Mouse (Mus musculus): ENCODE results near the gene Fmnl1. TPM values are rescaled to one million over a fixed set of nuclear protein-coding genes. Genes with fewer than 3 reads are reported as not detected.

The Fmnl1 gene
- polyA plus RNA-seq, 1 experiment from 2014 or later, result 1.5 TPM

DNA sequence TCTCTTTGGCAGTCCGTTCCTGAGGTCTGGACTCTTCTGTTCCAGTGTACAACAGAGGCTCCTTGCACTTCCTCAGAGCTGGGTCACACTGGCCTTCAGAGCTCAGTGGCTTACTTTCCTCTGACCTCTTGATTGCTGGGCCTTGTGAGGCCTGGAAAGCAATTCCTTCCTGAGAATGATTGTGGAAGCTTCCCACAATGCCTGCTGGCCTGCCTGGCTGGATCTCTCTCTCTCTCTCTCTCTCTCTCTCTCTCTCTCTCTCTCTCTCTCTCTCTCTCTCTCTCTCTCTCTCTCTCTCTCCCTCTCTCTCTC lies 29.0 kb upstream of the Fmnl1 start:
- ATAC-seq (replicated peaks; ENCODE audit: insufficient number of reproducible peaks, insufficient read depth, low FRiP score, low read depth), result 0 out of 2 replicates have a peak, but pooled peaks have one; percentile 19
- no peaks in the 10 kb centered on the region for H3K36me3 ChIP-seq
- 0 out of 2 replicates have a peak overlapping the region, but pooled peaks have one; percentile 24 for H3K4me2 ChIP-seq
- no peak overlapping the region for H3K4me3 ChIP-seq
- H3K9ac ChIP-seq, result no peak overlapping the region
- H3K27ac ChIP-seq, result peak overlapping the region; percentile 82
- whole genome bisulfite sequencing, result 36% methylated on average over 1 of the region's 1 CpGs
- H3K9me3 ChIP-seq (replicated peaks), result no peaks in the 10 kb centered on the region
- peaks cover 39% of the 10 kb centered on the region for H3K4me1 ChIP-seq (replicated peaks)
- no peaks in the 10 kb centered on the region for H3K27me3 ChIP-seq

DNA sequence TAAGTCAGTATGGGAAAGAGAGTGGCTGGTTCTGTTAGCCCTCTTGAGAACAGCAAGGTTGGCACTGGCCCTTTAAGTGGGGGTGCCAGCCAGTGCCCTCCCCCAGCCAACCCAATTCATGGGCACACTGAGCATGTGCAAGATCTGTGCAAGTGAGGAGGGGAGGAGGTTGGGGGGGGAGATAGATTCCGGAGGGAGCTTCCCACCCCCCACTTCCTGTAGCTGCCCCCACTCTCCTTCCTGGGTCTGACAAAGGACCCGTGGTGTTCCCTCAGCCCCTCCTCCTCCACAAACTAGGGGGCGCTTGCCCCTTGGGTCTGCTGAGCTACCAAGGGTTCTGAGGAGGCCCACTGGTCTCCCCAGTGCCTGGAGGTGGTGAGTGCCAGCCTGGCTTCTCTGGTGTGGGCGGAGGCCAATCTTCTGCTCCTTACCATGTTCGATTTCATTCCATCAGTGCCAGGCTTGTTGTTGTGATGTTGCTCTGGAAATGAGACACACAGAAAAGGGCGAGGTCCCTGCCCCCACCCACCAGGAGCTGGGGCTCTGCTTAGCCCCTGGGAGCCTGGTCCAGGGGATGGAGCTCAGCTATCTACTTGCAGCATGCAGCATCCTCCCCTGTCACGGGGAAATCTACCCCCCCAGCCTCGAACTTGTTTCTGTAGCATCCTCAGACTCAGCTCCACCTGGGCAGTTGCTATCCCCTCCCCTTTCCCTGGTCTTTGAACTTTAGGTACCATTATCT lies 28.3 kb upstream of the Fmnl1 start:
- Histone ChIP-seq H3K4me1 (replicated peaks) (peaks cover 39% of the 10 kb centered on the region), H3K4me3 (peak overlapping the region; percentile 35), H3K36me3 (no peaks in the 10 kb centered on the region), H3K27me3 (no peaks in the 10 kb centered on the region), H3K9me3 (replicated peaks) (no peaks in the 10 kb centered on the region), H3K27ac (peak overlapping the region; percentile 82), H3K9ac (peak overlapping the region; percentile 38), H3K4me2 (peak overlapping the region; percentile 58)
- WGBS, result 29% methylated on average over 8 of the region's 8 CpGs
- peak; percentile 67 for ATAC-seq (replicated peaks; ENCODE audit: insufficient number of reproducible peaks, insufficient read depth, low FRiP score, low read depth)

DNA sequence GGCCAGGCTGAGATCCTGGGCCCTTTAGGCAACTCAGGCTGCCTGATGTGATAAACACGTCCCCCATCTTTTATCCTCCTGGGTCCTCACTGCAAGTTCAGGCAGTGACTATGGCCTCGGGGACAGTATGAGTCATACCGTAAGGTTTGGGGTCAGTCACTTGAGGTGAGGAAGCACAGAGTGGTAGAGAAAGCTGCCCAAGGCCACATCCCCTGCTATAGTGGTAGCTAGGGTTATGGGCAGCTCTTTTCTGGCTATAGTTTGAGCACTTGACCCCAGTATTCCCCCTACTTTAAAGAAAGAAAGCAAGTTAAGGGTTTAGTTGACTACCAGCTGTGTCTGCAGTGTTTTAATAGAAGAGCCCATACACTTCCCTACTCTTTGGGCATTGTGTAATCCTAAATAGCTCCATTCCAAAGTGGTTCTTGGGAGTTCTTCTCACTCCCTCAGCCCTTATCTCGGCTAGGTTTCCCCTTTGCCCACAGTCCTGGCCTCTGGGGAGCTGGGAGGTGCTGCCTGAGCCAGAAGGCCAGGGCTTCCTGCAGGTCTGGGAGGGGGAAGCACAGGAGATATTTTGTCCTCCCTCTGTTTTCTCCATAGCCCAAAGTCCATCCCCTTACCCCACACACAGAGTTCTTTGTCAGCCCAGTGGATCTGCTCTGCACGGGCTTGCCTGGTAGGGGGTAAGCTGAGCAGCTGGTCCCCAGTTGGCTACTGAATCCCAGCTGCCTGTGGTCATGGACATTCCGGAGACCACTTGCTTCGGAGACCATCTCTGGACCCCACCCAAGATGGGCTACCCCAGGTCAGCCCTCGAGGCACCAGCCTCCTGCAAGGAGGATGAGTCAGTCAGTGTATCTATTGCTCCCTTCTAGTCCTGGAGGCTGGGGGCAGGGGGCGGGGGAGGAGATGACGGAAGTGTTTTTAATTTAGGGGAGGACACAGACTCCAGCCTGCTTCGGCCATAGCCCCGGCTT lies 26.3 kb upstream of the Fmnl1 start:
- Histone ChIP-seq H3K4me1 (replicated peaks) (peaks cover 39% of the 10 kb centered on the region), H3K27ac (peak overlapping the region; percentile 58), H3K36me3 (no peaks in the 10 kb centered on the region), H3K27me3 (no peaks in the 10 kb centered on the region), H3K9me3 (replicated peaks) (no peaks in the 10 kb centered on the region), H3K4me2 (no peak overlapping the region), H3K4me3 (no peak overlapping the region), H3K9ac (no peak overlapping the region)
- ATAC-seq (replicated peaks; ENCODE audit: insufficient number of reproducible peaks, insufficient read depth, low FRiP score, low read depth), result no peak
- 44% methylated on average over 12 of the region's 12 CpGs for WGBS

DNA sequence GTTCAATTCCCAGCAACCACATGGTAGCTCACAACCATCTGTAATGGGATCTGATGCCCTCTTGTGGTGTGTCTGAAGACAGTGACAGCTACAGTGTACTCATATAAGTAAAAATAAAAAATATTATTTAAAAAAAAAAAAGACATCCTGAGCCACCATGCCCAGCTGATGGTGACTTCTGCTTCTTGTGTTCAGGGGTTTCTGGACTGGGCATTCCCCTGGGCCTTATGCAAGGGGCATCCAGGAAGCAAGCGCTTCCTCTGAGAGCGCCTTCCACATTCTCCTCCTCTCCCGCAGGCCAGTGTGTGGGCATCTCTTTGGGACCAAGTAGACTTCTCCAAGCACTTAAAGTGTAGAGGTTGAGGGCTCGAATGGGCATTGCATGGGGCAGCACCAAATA lies 24.5 kb upstream of the Fmnl1 start:
- H3K4me3 ChIP-seq, result no peak overlapping the region
- H3K4me1 ChIP-seq (replicated peaks), result peaks cover 29% of the 10 kb centered on the region
- WGBS, result 88% methylated on average over 4 of the region's 4 CpGs
- H3K36me3 ChIP-seq, result no peaks in the 10 kb centered on the region
- H3K4me2 ChIP-seq, result no peak overlapping the region
- H3K27ac ChIP-seq, result no peak overlapping the region
- ATAC-seq (replicated peaks; ENCODE audit: insufficient number of reproducible peaks, insufficient read depth, low FRiP score, low read depth), result no peak
- H3K27me3 ChIP-seq, result no peaks in the 10 kb centered on the region
- H3K9ac ChIP-seq, result no peak overlapping the region
- no peaks in the 10 kb centered on the region for H3K9me3 ChIP-seq (replicated peaks)

DNA sequence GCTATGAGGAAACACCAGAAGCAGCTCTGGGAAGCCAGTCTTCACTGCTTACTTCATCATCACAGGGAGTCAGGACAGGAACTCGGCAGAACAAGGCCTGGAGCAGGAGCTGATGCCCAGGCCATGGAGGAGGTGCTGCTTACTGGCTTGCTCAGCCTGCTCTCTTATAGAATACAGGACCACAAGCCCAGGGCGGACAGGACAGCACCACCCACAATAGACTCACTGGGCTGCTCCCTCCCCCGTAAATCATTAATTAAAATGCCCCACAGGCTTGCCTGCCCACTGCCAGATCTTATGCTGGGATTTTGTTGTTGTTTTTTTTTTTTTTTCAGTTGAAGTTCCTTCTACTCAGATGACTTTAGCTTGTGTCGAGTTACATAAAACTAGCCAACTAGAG lies 23.1 kb upstream of the Fmnl1 start:
- no peak for ATAC-seq (replicated peaks; ENCODE audit: insufficient number of reproducible peaks, insufficient read depth, low FRiP score, low read depth)
- Histone ChIP-seq H3K36me3 (no peaks in the 10 kb centered on the region), H3K27ac (no peak overlapping the region), H3K4me2 (no peak overlapping the region), H3K9me3 (replicated peaks) (no peaks in the 10 kb centered on the region), H3K27me3 (no peaks in the 10 kb centered on the region), H3K4me1 (replicated peaks) (peaks cover 16% of the 10 kb centered on the region), H3K9ac (no peak overlapping the region), H3K4me3 (no peak overlapping the region)
- WGBS, result 70% methylated on average over 4 of the region's 4 CpGs

DNA sequence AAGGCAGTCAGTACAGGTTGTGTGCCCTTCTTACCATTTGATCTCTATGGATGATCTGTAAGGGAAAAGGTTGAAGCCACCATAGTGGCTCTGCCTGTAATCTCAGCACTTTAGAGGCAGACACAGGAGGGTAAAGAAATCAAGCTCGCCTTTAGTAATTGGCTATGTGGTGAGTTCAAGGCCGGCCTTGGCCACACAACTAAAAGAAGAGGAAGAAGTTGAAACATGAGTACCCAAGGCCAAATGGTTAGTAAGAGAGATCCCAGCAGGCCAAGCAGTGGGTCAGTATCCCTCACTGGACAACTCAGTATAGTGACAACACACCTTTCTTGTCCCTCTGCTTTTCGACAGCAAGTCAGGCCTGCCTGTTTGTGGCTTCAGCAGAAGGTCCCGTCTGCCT lies 21.1 kb upstream of the Fmnl1 start:
- H3K4me1 ChIP-seq (replicated peaks), result peaks cover 4% of the 10 kb centered on the region

DNA sequence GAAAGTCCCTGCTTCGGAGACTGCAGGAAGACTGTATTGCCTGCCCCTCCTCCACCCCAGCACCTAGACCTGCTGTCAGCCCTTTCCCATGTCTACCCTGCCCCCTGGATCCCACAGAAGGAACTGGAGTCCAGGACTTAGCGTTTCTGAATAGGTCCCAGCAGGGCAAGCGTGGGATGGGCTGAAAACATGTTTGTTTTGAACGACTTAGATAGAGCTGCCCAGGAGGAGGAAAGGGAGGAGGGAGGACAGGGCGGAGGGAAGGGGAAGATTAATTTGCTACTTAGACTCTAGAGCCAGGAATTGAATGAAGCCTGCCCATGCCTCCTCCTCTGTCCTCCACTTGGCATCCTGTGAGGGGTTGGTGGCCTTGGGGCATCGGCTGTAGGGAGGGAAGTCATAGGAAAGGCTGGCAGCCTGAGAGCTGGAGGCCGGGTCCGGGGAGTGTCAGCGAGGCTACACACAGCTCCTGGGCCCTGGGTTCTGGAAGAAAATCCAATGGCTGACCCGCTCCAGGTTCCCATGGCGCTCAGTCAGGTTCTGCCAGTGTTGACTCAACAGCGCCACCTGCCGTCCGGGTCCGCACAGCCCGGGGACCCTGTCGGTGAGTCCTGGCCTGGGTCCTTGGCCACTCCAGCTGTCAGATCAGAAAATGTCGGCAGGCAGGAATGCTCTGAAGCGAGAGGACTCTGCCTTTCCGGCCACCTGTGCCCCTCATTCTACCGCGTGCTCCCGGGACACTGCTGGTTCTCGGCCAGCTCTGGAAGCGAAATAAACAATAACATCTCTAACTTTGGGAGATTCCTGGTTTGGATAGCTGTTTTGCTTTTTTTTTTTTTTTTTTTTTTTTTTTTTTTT lies 12.1 kb upstream of the Fmnl1 start:
- Histone ChIP-seq H3K9ac (peak overlapping the region; percentile 40), H3K27ac (peak overlapping the region; percentile 69), H3K4me2 (peak overlapping the region; percentile 87), H3K9me3 (replicated peaks) (no peaks in the 10 kb centered on the region), H3K27me3 (no peaks in the 10 kb centered on the region), H3K4me3 (peak overlapping the region; percentile 47), H3K36me3 (no peaks in the 10 kb centered on the region), H3K4me1 (replicated peaks) (peaks cover 12% of the 10 kb centered on the region)
- peak; percentile 94 for ATAC-seq (replicated peaks; ENCODE audit: insufficient number of reproducible peaks, insufficient read depth, low FRiP score, low read depth)
- 2% methylated on average over 25 of the region's 25 CpGs for WGBS

More for the DNA sequence above, 21.1 kb upstream of the Fmnl1 start:
- no peak for ATAC-seq (replicated peaks; ENCODE audit: insufficient number of reproducible peaks, insufficient read depth, low FRiP score, low read depth)
- 88% methylated on average over 4 of the region's 4 CpGs for WGBS
- Histone ChIP-seq H3K27me3 (no peaks in the 10 kb centered on the region), H3K36me3 (no peaks in the 10 kb centered on the region), H3K27ac (no peak overlapping the region), H3K9me3 (replicated peaks) (no peaks in the 10 kb centered on the region), H3K9ac (no peak overlapping the region), H3K4me2 (no peak overlapping the region), H3K4me3 (no peak overlapping the region)

DNA sequence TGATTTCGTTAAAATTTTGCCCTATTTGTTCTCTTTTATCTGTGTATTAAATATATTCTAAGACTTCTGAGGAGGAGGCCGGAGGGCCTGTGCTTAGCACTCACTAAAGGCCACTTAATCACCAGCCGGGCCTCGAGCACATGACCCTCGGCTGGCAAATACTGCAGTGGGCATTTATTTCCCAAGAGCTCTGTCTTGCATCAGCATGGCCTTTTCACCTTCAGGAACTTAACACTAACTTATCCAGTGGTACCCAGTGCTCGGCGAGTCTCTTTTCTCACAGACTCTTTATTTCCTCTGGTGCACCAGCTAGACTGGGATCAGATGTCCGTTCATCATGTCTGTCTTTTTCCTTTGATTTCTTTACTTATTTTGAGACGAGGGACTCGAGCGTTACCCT lies 10.2 kb upstream of the Fmnl1 start:
- Histone ChIP-seq H3K4me2 (no peak overlapping the region), H3K4me3 (no peak overlapping the region), H3K9me3 (replicated peaks) (no peaks in the 10 kb centered on the region), H3K27ac (no peak overlapping the region), H3K4me1 (replicated peaks) (peaks cover 16% of the 10 kb centered on the region), H3K27me3 (no peaks in the 10 kb centered on the region), H3K36me3 (no peaks in the 10 kb centered on the region), H3K9ac (no peak overlapping the region)
- ATAC-seq (replicated peaks; ENCODE audit: insufficient number of reproducible peaks, insufficient read depth, low FRiP score, low read depth), result no peak
- 88% methylated on average over 11 of the region's 11 CpGs for WGBS

DNA sequence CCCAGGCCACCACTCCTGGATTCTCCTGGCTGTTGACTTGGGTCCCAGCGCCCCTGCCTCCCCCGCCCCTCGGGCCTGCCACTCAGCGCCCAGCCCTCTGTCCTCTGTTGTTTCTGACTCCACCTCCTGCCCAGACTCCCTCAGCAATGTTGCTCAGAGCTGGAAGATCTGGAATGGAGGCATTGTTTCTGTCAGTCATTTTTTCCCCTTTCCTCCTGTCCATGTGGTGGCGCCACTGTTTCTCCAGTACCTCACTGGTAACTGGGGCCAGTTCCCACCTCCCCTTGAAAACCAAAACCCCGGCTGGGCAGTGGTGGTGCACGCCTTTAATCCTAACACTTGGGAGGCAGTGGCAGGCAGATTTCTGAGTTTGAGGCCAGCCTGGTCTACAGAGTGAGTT lies 9.5 kb upstream of the Fmnl1 start:
- H3K9ac ChIP-seq, result no peak overlapping the region
- no peak overlapping the region for H3K27ac ChIP-seq
- no peak overlapping the region for H3K4me2 ChIP-seq
- no peaks in the 10 kb centered on the region for H3K27me3 ChIP-seq
- no peaks in the 10 kb centered on the region for H3K36me3 ChIP-seq
- WGBS, result 76% methylated on average over 7 of the region's 7 CpGs
- no peaks in the 10 kb centered on the region for H3K9me3 ChIP-seq (replicated peaks)
- no peak for ATAC-seq (replicated peaks; ENCODE audit: insufficient number of reproducible peaks, insufficient read depth, low FRiP score, low read depth)
- H3K4me1 ChIP-seq (replicated peaks), result peaks cover 16% of the 10 kb centered on the region
- no peak overlapping the region for H3K4me3 ChIP-seq

DNA sequence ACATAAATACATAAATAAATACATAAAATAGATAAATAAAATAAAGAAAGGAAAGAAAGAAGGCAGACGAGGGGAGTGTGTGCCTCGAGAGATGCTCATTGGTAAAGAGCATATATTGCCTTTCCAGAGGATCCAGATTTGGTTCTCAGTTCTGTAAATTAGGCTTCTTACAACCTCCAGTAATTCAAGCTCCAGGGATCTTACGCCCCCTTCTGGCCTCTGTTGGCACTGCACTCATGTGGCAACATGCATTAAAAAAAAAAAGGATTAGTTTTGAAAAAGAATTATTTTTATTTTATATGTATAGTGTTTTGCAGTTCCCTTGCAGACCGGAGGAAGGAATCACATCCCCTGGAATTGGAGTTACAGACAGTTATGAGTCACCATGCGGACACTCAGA lies 8.8 kb upstream of the Fmnl1 start:
- no peaks in the 10 kb centered on the region for H3K9me3 ChIP-seq (replicated peaks)
- H3K4me1 ChIP-seq (replicated peaks), result peaks cover 16% of the 10 kb centered on the region
- 90% methylated on average over 5 of the region's 5 CpGs for whole genome bisulfite sequencing
- no peaks in the 10 kb centered on the region for H3K36me3 ChIP-seq
- H3K27me3 ChIP-seq, result no peaks in the 10 kb centered on the region
- H3K4me3 ChIP-seq, result no peak overlapping the region
- ATAC-seq (replicated peaks; ENCODE audit: insufficient number of reproducible peaks, insufficient read depth, low FRiP score, low read depth), result no peak
- H3K9ac ChIP-seq, result no peak overlapping the region
- H3K27ac ChIP-seq, result no peak overlapping the region
- no peak overlapping the region for H3K4me2 ChIP-seq

DNA sequence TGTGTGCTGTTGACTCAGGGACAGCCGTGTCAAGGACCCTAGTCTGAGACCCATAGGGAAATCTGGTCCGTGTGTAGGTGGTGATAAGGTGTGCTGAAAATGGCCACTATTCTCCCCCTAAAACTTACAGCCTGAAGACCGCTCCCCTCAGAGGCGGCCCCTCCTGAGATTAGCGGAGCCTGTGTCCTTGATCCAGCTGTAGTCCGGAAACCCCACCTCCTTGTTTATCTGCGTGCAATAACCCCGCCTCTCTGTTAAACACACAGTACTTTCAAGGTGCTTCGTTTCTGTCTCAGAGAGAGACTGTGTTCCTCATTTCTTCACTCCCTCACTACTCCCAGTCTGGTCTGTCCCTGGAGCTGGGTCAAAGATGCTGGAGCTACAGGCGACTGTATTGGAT lies 6.5 kb upstream of the Fmnl1 start:
- 21% methylated on average over 10 of the region's 10 CpGs for WGBS
- no peak overlapping the region for H3K4me3 ChIP-seq
- no peak overlapping the region for H3K27ac ChIP-seq
- no peaks in the 10 kb centered on the region for H3K36me3 ChIP-seq
- H3K4me1 ChIP-seq (replicated peaks), result peaks cover 6% of the 10 kb centered on the region
- H3K4me2 ChIP-seq, result peak overlapping the region; percentile 34
- no peaks in the 10 kb centered on the region for H3K9me3 ChIP-seq (replicated peaks)
- H3K9ac ChIP-seq, result no peak overlapping the region
- ATAC-seq (replicated peaks; ENCODE audit: insufficient number of reproducible peaks, insufficient read depth, low FRiP score, low read depth), result no peak
- H3K27me3 ChIP-seq, result peaks cover 6% of the 10 kb centered on the region

All from heart, embryonic 15.5 days (tissue).